Mouse (Mus musculus): ENCODE measurements at regions not wholly inside any gene's neighbourhood (a gene's known extent, or its start where the extent isn't known, plus 50 kb on each side); places are given as distances from the start of the nearest gene placed in this dataset.

DNA sequence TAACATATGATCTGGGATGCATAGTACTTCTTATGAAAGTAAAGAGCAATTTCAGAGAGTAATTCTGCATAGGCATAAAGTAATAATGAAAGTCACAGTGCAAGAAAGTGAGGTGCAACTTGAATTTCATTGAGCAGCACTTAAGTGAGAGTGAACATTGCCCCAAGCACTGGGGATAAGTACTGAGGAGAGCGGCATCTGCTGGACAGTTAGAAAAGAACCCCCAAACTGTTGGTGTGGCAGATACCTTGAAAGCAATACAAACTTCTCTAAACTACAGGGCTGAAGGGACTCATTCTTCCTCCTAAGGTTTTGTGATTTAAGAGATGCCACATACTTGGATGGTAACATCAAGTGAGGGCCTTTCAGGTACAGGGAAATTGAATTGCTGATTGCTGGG is 56.4 kb upstream of the Olfr1322 start:
- Histone ChIP-seq H3K36me3 (ENCODE audit: control insufficient read depth, insufficient read depth, low read length) (no peaks in the 10 kb centered on the region), H3K27ac (ENCODE audit: insufficient read depth, low read depth, low read length) (no peak overlapping the region), H3K27me3 (replicated peaks; ENCODE audit: control insufficient read depth, insufficient read depth, low read length) (no peaks in the 10 kb centered on the region), H3K4me3 (ENCODE audit: insufficient read depth, low read depth, low read length) (no peak overlapping the region), H3K4me1 (ENCODE audit: control insufficient read depth, insufficient read depth, low read length) (no peaks in the 10 kb centered on the region)
- peak; percentile 17; the same call in 1 of the 2 replicates for TF ChIP-seq CTCF (conservative IDR thresholded peaks at IDR 0.05; ENCODE audit: insufficient read depth, insufficient read length, low read depth, low read length)
- TF ChIP-seq POLR2A (IDR thresholded peaks at IDR 0.05; ENCODE audit: low read depth, low read length): no peak
- WGBS: 27% methylated on average over 1 of the region's 1 CpGs
- no peak for DNase-seq
